Mouse (Mus musculus) intestine, embryonic 16.5 days (tissue): Measurements from ENCODE around the gene Aco1. TPM values are rescaled to one million over a fixed set of nuclear protein-coding genes. Genes with fewer than 3 reads are reported as not detected.
A peak's percentile ranks its signal among the peaks of the same experiment; 100 is the strongest.
"Not testable (repeated sequence)": the region's sequence is repeated elsewhere in the genome, so short reads cannot be mapped to it uniquely, and the experiment has no call there.

Experiments used
- ATAC-seq: fragments of 200-750 bp; cut with Nextera tagmentation; 2 replicates; pipeline ENCODE4 v1.8.0; 2017; ENCODE audit warnings: moderate TSS enrichment, moderate library complexity
- H3K27ac ChIP-seq: fragments of 300-500 bp; sonication (generic); 2 replicates; pipeline ENCODE4 v1.5.1; 2014; ENCODE audit warnings: mild to moderate bottlenecking, low read length
- H3K27me3 ChIP-seq: fragments of 300-500 bp; sonication (generic); replicated peaks from 2 replicates; pipeline ENCODE4 v1.6.1; 2014; ENCODE audit warnings: low read length, control low read depth, mixed read lengths; ENCODE audit not compliant: control insufficient read depth, insufficient read depth
- H3K36me3 ChIP-seq: fragments of 300-500 bp; sonication (generic); 2 replicates; pipeline ENCODE4 v1.6.1; 2014; ENCODE audit warnings: low read length, control low read depth; ENCODE audit not compliant: control insufficient read depth, insufficient read depth
- H3K4me1 ChIP-seq: fragments of 300-500 bp; sonication (generic); 2 replicates; pipeline ENCODE4 v1.6.1; 2014; ENCODE audit warnings: low read length, control low read depth, mixed read lengths; ENCODE audit not compliant: control insufficient read depth, insufficient read depth
- H3K4me2 ChIP-seq: fragments of 300-500 bp; sonication (generic); 2 replicates; pipeline ENCODE4 v1.6.1; 2014; ENCODE audit warnings: low read depth, low read length, control low read depth
- H3K4me3 ChIP-seq: fragments of 300-500 bp; sonication (generic); 2 replicates; pipeline ENCODE4 v1.5.1; 2014; ENCODE audit warnings: mild to moderate bottlenecking, low read length
- H3K9ac ChIP-seq: fragments of 300-500 bp; sonication (generic); 2 replicates; pipeline ENCODE4 v1.6.1; 2014; ENCODE audit warnings: low read depth, low read length
- H3K9me3 ChIP-seq: fragments of 300-500 bp; sonication (generic); 2 replicates; pipeline ENCODE4 v1.6.1; 2016; ENCODE audit warnings: low read length, control low read depth; ENCODE audit not compliant: control insufficient read depth
- WGBS: fragments of 180-500 bp; shearing (Covaris S2); extraction: QIAGEN DNeasy Blood & Tissue Kit; methylation state at CpG from one replicate; pipeline ENCODE4 v1.1.7; 2014; 5-methylcytosine and 5-hydroxymethylcytosine counted together
- polyA plus RNA-seq: library from polyadenylated mRNA; unstranded; fragments of >200 nt; fragmentation: Nextera tagmentation; extraction: Ambion mirVana; gene quantifications from 2 replicates; pipeline ENCODE4 v1.2.1, GENCODE M21; 2015

Gene Aco1
- polyA plus RNA-seq = 79.0 and 88.1 TPM in 2 replicates

GRCm38 (mm10) chr4:40142743-40143532 is at the start of gene Aco1:
Gene Aco1 (plus strand): TSS chr4:40143081.
- Histone ChIP-seq H3K9ac (peak within 1 kb of the TSS; percentile 87), H3K4me2 (peak within 1 kb of the TSS; percentile 81), H3K36me3 (no peaks in the 10 kb centered on the region), H3K4me3 (peak within 1 kb of the TSS; percentile 85), H3K9me3 (no peaks in the 10 kb centered on the region), H3K4me1 (peaks cover 12% of the 10 kb centered on the region), H3K27ac (peak within 1 kb of the TSS; percentile 98), H3K27me3 (no peaks in the 10 kb centered on the region)
- WGBS = under 1% methylated on average over 46 of the region's 46 CpGs
- peak; percentile 96 for ATAC-seq

- ATAC-seq = no peak
- 77% methylated on average over 2 of the region's 2 CpGs for WGBS
- Histone ChIP-seq H3K9me3 (no peaks in the 10 kb centered on the region), H3K4me3 (no peak overlapping the region), H3K4me2 (no peak overlapping the region), H3K4me1 (no peaks in the 10 kb centered on the region), H3K36me3 (no peaks in the 10 kb centered on the region), H3K27me3 (no peaks in the 10 kb centered on the region), H3K27ac (no peak overlapping the region), H3K9ac (no peak overlapping the region)
Observed at GRCm38 (mm10) chr4:40094974-40095373, 47.9 kb upstream of the Aco1 start.

DNA sequence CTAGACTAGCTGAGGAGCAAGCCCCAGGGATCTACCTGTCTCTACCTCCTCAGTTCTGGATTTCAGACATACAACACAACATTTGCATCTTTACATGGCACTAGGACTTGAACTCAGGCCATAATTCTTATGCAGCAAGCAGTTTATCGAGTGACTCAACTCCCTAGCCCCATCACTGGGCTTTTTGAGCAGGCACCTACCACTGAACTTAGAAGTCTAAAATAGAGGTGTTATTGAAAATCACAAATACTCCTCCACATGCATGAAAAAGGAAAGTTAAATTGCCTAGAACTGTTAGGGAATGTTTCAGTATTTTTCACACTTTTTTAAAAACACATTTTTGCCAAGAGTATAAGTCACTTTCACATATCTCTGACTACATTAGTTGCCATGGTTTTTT is 39.9 kb upstream of the Aco1 start:
- ATAC-seq = no peak
- no peaks in the 10 kb centered on the region for H3K36me3 ChIP-seq
- H3K27me3 ChIP-seq = no peaks in the 10 kb centered on the region
- no peak overlapping the region for H3K4me2 ChIP-seq
- H3K4me1 ChIP-seq = no peaks in the 10 kb centered on the region
- WGBS = 91% methylated on average over 1 of the region's 1 CpGs
- no peak overlapping the region for H3K9ac ChIP-seq
- H3K27ac ChIP-seq = no peak overlapping the region
- no peaks in the 10 kb centered on the region for H3K9me3 ChIP-seq
- H3K4me3 ChIP-seq = no peak overlapping the region

DNA sequence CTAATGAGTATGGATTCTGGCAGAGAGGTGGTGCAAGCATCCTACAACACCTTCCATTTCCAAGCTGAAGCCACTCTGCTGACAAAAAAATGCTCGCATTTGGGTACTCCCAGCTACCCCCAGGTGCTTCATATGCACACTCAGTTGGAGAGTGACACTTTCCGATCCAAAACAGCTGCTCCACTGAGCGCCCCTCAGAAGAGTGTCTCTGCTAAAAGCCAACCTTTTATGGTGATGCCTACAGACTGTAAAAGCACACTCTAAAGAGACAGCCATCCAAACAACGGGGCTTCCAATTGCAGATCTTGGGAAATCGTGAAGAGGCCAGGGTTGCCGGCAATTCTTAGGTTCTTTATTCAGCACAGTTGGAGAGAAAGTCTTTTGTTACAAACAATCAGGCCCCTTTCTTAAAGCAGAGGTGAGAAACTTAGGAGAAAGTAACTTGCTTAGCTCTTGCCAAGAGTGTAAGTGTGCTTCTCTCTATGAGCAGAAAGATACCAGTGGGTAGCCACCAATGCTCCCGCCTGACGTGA is 36.8 kb upstream of the Aco1 start:
- H3K4me2 ChIP-seq = no peak overlapping the region
- H3K27ac ChIP-seq = no peak overlapping the region
- H3K4me1 ChIP-seq = no peaks in the 10 kb centered on the region
- H3K9me3 ChIP-seq = no peaks in the 10 kb centered on the region
- H3K4me3 ChIP-seq = no peak overlapping the region
- H3K27me3 ChIP-seq = no peaks in the 10 kb centered on the region
- H3K9ac ChIP-seq = no peak overlapping the region
- WGBS = 46% methylated on average over 8 of the region's 8 CpGs
- ATAC-seq = no peak
- no peaks in the 10 kb centered on the region for H3K36me3 ChIP-seq

DNA sequence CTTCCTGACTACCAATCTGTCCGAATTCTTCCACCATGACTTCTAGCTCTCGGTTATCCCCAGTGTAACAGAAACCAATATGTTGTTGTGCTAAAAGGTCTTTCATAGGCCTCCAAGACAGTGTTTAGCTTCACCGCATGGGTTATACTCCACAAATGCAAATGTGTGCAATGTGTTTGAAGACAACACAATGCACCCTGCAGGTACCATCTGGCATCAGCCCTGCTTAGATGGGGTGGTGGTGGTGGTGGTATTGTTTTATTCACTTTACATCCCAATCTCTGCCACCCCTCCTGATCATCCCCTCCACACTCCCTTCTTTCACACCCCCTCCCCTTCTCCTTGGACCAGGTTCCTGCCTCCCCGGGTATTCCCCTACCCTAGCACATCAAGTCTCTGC is 34.9 kb upstream of the Aco1 start:
- H3K9ac ChIP-seq = no peak overlapping the region
- H3K4me2 ChIP-seq = no peak overlapping the region
- H3K9me3 ChIP-seq = no peaks in the 10 kb centered on the region
- H3K27me3 ChIP-seq = no peaks in the 10 kb centered on the region
- no peaks in the 10 kb centered on the region for H3K36me3 ChIP-seq
- no peak overlapping the region for H3K4me3 ChIP-seq
- 88% methylated on average over 4 of the region's 4 CpGs for WGBS
- no peak for ATAC-seq
- H3K27ac ChIP-seq = no peak overlapping the region
- H3K4me1 ChIP-seq = no peaks in the 10 kb centered on the region

DNA sequence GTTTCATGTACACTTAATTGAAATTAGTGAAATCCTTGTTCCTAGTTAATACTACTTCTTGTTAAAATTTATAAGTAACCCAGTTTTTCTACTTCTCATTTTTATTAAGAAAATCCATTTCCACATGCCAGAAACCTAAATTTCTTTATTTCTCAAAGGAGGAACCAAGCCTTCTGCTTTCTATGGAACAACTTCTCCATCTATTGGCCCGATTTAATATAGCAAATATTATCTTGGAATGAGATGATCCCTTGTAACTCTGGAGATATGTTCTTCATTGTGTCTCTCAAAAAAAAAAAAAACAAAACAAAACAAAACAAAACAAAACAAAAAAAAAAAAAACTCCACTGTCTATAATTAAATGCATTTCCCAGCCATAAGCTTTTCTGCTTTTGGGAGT is 29.7 kb upstream of the Aco1 start:
- Histone ChIP-seq H3K9ac (no peak overlapping the region), H3K27ac (no peak overlapping the region), H3K27me3 (no peaks in the 10 kb centered on the region), H3K4me2 (no peak overlapping the region), H3K9me3 (no peaks in the 10 kb centered on the region), H3K36me3 (no peaks in the 10 kb centered on the region), H3K4me1 (no peaks in the 10 kb centered on the region), H3K4me3 (no peak overlapping the region)
- 79% methylated on average over 1 of the region's 1 CpGs for WGBS
- ATAC-seq = no peak

- no peaks in the 10 kb centered on the region for H3K27me3 ChIP-seq
- H3K4me3 ChIP-seq = no peak overlapping the region
- WGBS = 64% methylated on average over 3 of the region's 3 CpGs
- no peaks in the 10 kb centered on the region for H3K36me3 ChIP-seq
- no peak for ATAC-seq
- H3K27ac ChIP-seq = no peak overlapping the region
- H3K9me3 ChIP-seq = no peaks in the 10 kb centered on the region
- no peaks in the 10 kb centered on the region for H3K4me1 ChIP-seq
- H3K9ac ChIP-seq = no peak overlapping the region
- no peak overlapping the region for H3K4me2 ChIP-seq
Observed at GRCm38 (mm10) chr4:40121221-40121620, 21.7 kb upstream of the Aco1 start.

GRCm38 (mm10) chr4:40122291-40122690 is 20.6 kb upstream of the Aco1 start:
- H3K4me3 ChIP-seq, H3K27me3 ChIP-seq, H3K36me3 ChIP-seq, H3K4me2 ChIP-seq, H3K27ac ChIP-seq, H3K9ac ChIP-seq, H3K9me3 ChIP-seq, ATAC-seq, H3K4me1 ChIP-seq: not testable (repeated sequence)
- 97% methylated on average over 1 of the region's 1 CpGs for WGBS

GRCm38 (mm10) chr4:40134468-40135102 is 8.3 kb upstream of the Aco1 start:
- Histone ChIP-seq H3K4me1 (no peaks in the 10 kb centered on the region), H3K36me3 (no peaks in the 10 kb centered on the region), H3K9me3 (no peaks in the 10 kb centered on the region), H3K4me3 (no peak overlapping the region), H3K9ac (no peak overlapping the region), H3K4me2 (no peak overlapping the region), H3K27me3 (no peaks in the 10 kb centered on the region), H3K27ac (no peak overlapping the region)
- 20% methylated on average over 9 of the region's 9 CpGs for WGBS
- ATAC-seq = peak; percentile 64
